Mouse (Mus musculus): ENCODE results near the gene Enc1.

- TF ChIP-seq CTCF (IDR thresholded peaks at IDR 0.05; ENCODE audit: insufficient read depth, low read length) (no peak), POLR2A (IDR thresholded peaks at IDR 0.05; ENCODE audit: borderline replicate concordance, extremely low read depth, low read depth, low read length) (no peak)
Observed at GRCm38 (mm10) chr13:97251736-97252135, 10.8 kb downstream of the Enc1 start.

Data from lung, adult 2 months (tissue).